Mouse (Mus musculus) MEL (cell line): ENCODE measurements at regions not wholly inside any gene's neighbourhood (a gene's known extent, or its start where the extent isn't known, plus 50 kb on each side); places are given as distances from the start of the nearest gene placed in this dataset.

Experiments used
- DNase-seq: peaks from one replicate; pipeline ENCODE4 v3.0.0; 2011; ENCODE audit warnings: low read depth, low spot score
- H3K27ac ChIP-seq: 2 replicates; pipeline ENCODE4 v1.5.1; 2012; ENCODE audit warnings: low read depth, mild to moderate bottlenecking, control low read depth, low read length, moderate library complexity; ENCODE audit not compliant: control insufficient read depth
- H3K27me3 ChIP-seq, 2 experiments: fragments of 150-350 bp in 1 of 2; sonication (generic) in 1 of 2; 2 replicates each; pipeline ENCODE4 v1.6.1; 2012; ENCODE audit warnings: low read length in 2 of 2, mild to moderate bottlenecking in 2 of 2, improper control_type of control experiment in 1 of 2, moderate library complexity in 1 of 2; ENCODE audit not compliant: insufficient read depth in 2 of 2, control insufficient read depth in 1 of 2
- H3K36me3 ChIP-seq, 2 experiments: 2 replicates each; pipeline ENCODE4 v1.6.1; 2012 to 2014; ENCODE audit warnings: low read length in 2 of 2, improper control_type of control experiment in 1 of 2, inconsistent platforms in 1 of 2, mild to moderate bottlenecking in 1 of 2; ENCODE audit not compliant: insufficient read depth in 2 of 2, control insufficient read depth in 1 of 2
- H3K4me1 ChIP-seq, 2 experiments: fragments of 150-350 bp in 1 of 2; sonication (generic) in 1 of 2; 2 replicates each; pipeline ENCODE4 v1.6.1; 2012; ENCODE audit warnings: low read length in 2 of 2, improper control_type of control experiment in 1 of 2, mild to moderate bottlenecking in 1 of 2; ENCODE audit not compliant: insufficient read depth in 2 of 2, control insufficient read depth in 1 of 2
- H3K4me3 ChIP-seq, 2 experiments: fragments of 150-350 bp in 1 of 2; sonication (generic) in 1 of 2; 2 replicates each; pipeline ENCODE4 v1.5.1; 2012; ENCODE audit warnings: low read depth in 2 of 2, low read length in 2 of 2, mild to moderate bottlenecking in 2 of 2, moderate library complexity in 2 of 2, control low read depth in 1 of 2, improper control_type of control experiment in 1 of 2; ENCODE audit not compliant: control insufficient read depth in 1 of 2, insufficient read depth in 1 of 2
- H3K79me2 ChIP-seq: 2 replicates; pipeline ENCODE4 v1.6.1; 2012; ENCODE audit warnings: mild to moderate bottlenecking, low read length, moderate library complexity; ENCODE audit not compliant: control insufficient read depth, poor library complexity, insufficient read depth
- H3K9ac ChIP-seq: 2 replicates; pipeline ENCODE4 v1.6.1; 2012; ENCODE audit warnings: low read depth, mild to moderate bottlenecking, control low read depth, low read length, moderate library complexity; ENCODE audit not compliant: control insufficient read depth, poor library complexity, severe bottlenecking
- H3K9me3 ChIP-seq: fragments of 150-350 bp; sonication (generic); replicated peaks from 2 replicates; pipeline ENCODE4 v1.6.1; 2012; ENCODE audit warnings: mild to moderate bottlenecking, low read length, improper control_type of control experiment, moderate library complexity; ENCODE audit not compliant: insufficient read depth
- CHD1 ChIP-seq: IDR thresholded peaks from 2 replicates; pipeline ENCODE4 v1.6.1; 2012; ENCODE audit warnings: low read depth, mild to moderate bottlenecking, inconsistent platforms, low read length, improper control_type of control experiment
- CTCF ChIP-seq, 3 experiments: IDR thresholded peaks in 2 of 3; conservative IDR thresholded peaks in 1 of 3; 2 replicates each; pipeline ENCODE4 v1.5.1; 2011 to 2012; ENCODE audit warnings: low read length in 3 of 3, low read depth in 2 of 3, mild to moderate bottlenecking in 2 of 3, improper control_type of control experiment in 1 of 3, inconsistent platforms in 1 of 3, mixed read lengths in 1 of 3, moderate library complexity in 1 of 3; ENCODE audit not compliant: control insufficient read depth in 1 of 3, insufficient read depth in 1 of 3, poor library complexity in 1 of 3, severe bottlenecking in 1 of 3
- E2F4 ChIP-seq: IDR thresholded peaks from 2 replicates; pipeline ENCODE4 v1.6.1; 2011; ENCODE audit warnings: low read depth, low read length, improper control_type of control experiment, borderline replicate concordance
- ELF1 ChIP-seq: IDR thresholded peaks from 2 replicates; pipeline ENCODE4 v1.6.1; 2014; ENCODE audit warnings: low read depth, mild to moderate bottlenecking, inconsistent platforms, low read length, improper control_type of control experiment, moderate library complexity
- ETS1 ChIP-seq: IDR thresholded peaks from 2 replicates; pipeline ENCODE4 v1.6.1; 2012; ENCODE audit warnings: low read depth, mild to moderate bottlenecking, inconsistent platforms, low read length, improper control_type of control experiment, moderate library complexity
- GABPA ChIP-seq: IDR thresholded peaks from 2 replicates; pipeline ENCODE4 v1.6.1; 2012; ENCODE audit warnings: low read depth, mild to moderate bottlenecking, inconsistent platforms, low read length, improper control_type of control experiment, moderate library complexity
- HCFC1 ChIP-seq: IDR thresholded peaks from 2 replicates; pipeline ENCODE4 v1.6.1; 2012; ENCODE audit warnings: low read depth, mild to moderate bottlenecking, inconsistent platforms, low read length, improper control_type of control experiment, moderate library complexity
- JUND ChIP-seq: IDR thresholded peaks from 2 replicates; pipeline ENCODE4 v1.6.1; 2011; ENCODE audit warnings: low read depth, mild to moderate bottlenecking, improper control_type of control experiment, low read length
- MAFK ChIP-seq: IDR thresholded peaks from 2 replicates; pipeline ENCODE4 v1.6.1; 2011; ENCODE audit warnings: low read depth, mild to moderate bottlenecking, low read length, improper control_type of control experiment, borderline replicate concordance
- MAX ChIP-seq: IDR thresholded peaks from 2 replicates; pipeline ENCODE4 v1.6.1; 2011; ENCODE audit warnings: low read length, improper control_type of control experiment
- MEF2A ChIP-seq: IDR thresholded peaks from 2 replicates; pipeline ENCODE4 v1.6.1; 2014; ENCODE audit warnings: low read depth, mild to moderate bottlenecking, inconsistent platforms, low read length, improper control_type of control experiment; ENCODE audit not compliant: poor library complexity, insufficient replicate concordance, severe bottlenecking; ENCODE audit errors: extremely low read depth
- MXI1 ChIP-seq: IDR thresholded peaks from 2 replicates; pipeline ENCODE4 v1.6.1; 2011; ENCODE audit warnings: mild to moderate bottlenecking, low read depth, low read length, improper control_type of control experiment
- MYB ChIP-seq: IDR thresholded peaks from 2 replicates; pipeline ENCODE4 v1.6.1; 2011; ENCODE audit warnings: mild to moderate bottlenecking, low read depth, low read length, improper control_type of control experiment
- NELFE ChIP-seq: IDR thresholded peaks from 2 replicates; pipeline ENCODE4 v1.6.1; 2011; ENCODE audit warnings: low read depth, low read length, improper control_type of control experiment
- NRF1 ChIP-seq: IDR thresholded peaks from 2 replicates; pipeline ENCODE4 v1.6.1; 2014; ENCODE audit warnings: low read depth, mild to moderate bottlenecking, inconsistent platforms, low read length, improper control_type of control experiment, moderate library complexity; ENCODE audit not compliant: poor library complexity, insufficient read depth, severe bottlenecking
- POLR2A ChIP-seq, 2 experiments: IDR thresholded peaks; 2 replicates each; pipeline ENCODE4 v1.6.1; 2011 to 2012; ENCODE audit warnings: low read length in 2 of 2, mild to moderate bottlenecking in 2 of 2, control low read depth in 1 of 2, improper control_type of control experiment in 1 of 2, low read depth in 1 of 2, moderate library complexity in 1 of 2; ENCODE audit not compliant: control insufficient read depth in 1 of 2, insufficient read depth in 1 of 2, poor library complexity in 1 of 2
- POLR2AphosphoS2 ChIP-seq: IDR thresholded peaks from 2 replicates; pipeline ENCODE4 v1.6.1; 2011; ENCODE audit warnings: low read length, improper control_type of control experiment
- SMC3 ChIP-seq: IDR thresholded peaks from 2 replicates; pipeline ENCODE4 v1.6.1; 2011; ENCODE audit warnings: low read depth, low read length, improper control_type of control experiment
- TBP ChIP-seq: IDR thresholded peaks from 2 replicates; pipeline ENCODE4 v1.8.0; 2011; ENCODE audit warnings: low read depth, low read length, improper control_type of control experiment

DNA sequence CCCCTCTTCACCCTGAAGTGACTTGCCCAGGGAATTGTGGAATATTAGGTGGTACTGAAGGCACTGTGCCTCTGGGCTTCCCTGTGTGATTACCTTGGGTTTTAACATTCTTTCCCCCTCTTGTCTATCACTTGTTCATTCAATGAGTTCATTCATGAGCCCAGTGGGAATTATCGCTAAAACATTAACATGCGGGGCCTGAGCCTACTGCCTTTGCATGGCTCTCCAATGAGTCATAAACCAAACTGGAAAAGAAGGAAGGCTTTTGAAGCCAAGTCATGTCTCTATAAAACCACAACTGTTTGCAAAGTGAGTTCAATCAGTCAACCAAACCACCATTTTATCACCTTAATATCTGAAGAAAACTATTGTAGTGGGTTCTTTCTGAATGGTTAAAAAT lies 173.8 kb downstream of the Moxd1 start:
- peaks cover 0 to 1% of the 10 kb centered on the region in 2 experiments; a peak in 1 of 4 replicates for H3K27me3 ChIP-seq

DNA sequence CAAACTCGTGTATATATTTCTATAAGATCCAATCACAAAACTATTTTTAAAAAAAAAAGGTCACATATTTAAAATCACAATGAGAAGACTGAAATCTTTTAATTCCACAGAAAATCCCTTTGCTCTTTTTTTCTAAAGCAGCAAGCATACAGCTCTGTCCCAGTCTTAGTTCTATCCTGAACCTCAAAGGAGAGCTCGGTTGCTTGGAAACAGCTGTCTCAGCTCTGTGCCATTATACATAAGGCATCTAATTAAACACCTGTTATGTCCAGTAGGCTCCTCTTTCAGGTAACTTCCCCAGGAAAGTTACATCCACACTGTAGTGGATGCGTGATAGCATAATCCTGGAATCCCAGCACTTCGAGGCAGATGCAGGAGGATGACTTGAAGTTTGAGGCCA lies 181.5 kb downstream of the Moxd1 start:
- no peaks in the 10 kb centered on the region for H3K4me1 ChIP-seq
- H3K27me3 ChIP-seq = no peaks in the 10 kb centered on the region; a peak in 1 of 4 replicates
- DNase-seq = no peak
- H3K36me3 ChIP-seq = no peaks in the 10 kb centered on the region
- no peak overlapping the region for H3K27ac ChIP-seq
- no peak overlapping the region for H3K4me3 ChIP-seq
- no peaks in the 10 kb centered on the region for H3K9me3 ChIP-seq
- TF ChIP-seq CHD1 = no peak
- no peak for TF ChIP-seq NELFE
- TF ChIP-seq GABPA = no peak
- TF ChIP-seq SMC3 = no peak
- TF ChIP-seq POLR2A (IDR thresholded peaks at IDR 0.05; ENCODE audit: control insufficient read depth in 1 of 2, insufficient read depth in 1 of 2, low read depth in 1 of 2, low read length in 2 of 2, poor library complexity in 1 of 2) = no peak
- no peak for TF ChIP-seq POLR2AphosphoS2
- TF ChIP-seq MAX = no peak
- no peak for TF ChIP-seq E2F4
- no peak for TF ChIP-seq MXI1
- no peak for TF ChIP-seq MYB
- TF ChIP-seq ETS1 = no peak
- no peaks in the 10 kb centered on the region for H3K79me2 ChIP-seq
- H3K9ac ChIP-seq = no peak overlapping the region

More for the DNA sequence above, 173.8 kb downstream of the Moxd1 start:
- Histone ChIP-seq H3K4me3 (no peak overlapping the region), H3K27ac (no peak overlapping the region), H3K9ac (no peak overlapping the region), H3K36me3 (no peaks in the 10 kb centered on the region), H3K9me3 (no peaks in the 10 kb centered on the region)
- TF ChIP-seq JUND (no peak), E2F4 (no peak), ELF1 (no peak), NRF1 (no peak), MEF2A (no peak)
- TF ChIP-seq, all 39 proteins: peak for 0
- Histone ChIP-seq H3K79me2 (no peaks in the 10 kb centered on the region), H3K4me1 (no peaks in the 10 kb centered on the region)
- no peak for DNase-seq

DNA sequence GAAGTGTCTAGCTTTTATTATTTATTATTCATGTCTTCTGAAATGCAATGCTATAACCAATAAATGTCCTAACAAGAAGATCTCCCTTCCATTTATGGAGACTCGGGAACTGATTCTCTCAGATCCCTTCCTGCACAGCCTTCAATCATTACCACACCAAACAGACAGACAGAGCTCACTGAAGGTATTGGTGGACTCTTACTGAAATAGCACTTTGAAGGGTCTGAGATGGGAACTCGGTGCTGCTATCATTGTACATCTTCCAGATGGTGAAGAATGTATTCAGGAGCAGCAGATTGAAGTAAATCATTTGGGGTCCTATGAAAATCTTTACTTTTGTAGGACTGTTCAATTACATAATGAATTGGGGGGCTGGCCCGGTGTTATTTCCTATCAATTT lies 183.6 kb downstream of the Moxd1 start:
- no peak for DNase-seq
- Histone ChIP-seq H3K79me2 (no peaks in the 10 kb centered on the region), H3K9ac (no peak overlapping the region), H3K4me1 (no peaks in the 10 kb centered on the region), H3K27me3 (no peaks in the 10 kb centered on the region; a peak in 2 of 4 replicates), H3K4me3 (no peak overlapping the region), H3K36me3 (no peaks in the 10 kb centered on the region), H3K9me3 (no peaks in the 10 kb centered on the region), H3K27ac (no peak overlapping the region)
- TF ChIP-seq HCFC1 (no peak), CHD1 (no peak), TBP (no peak), MAFK (no peak), CTCF (IDR thresholded peaks at IDR 0.05 in 2 of 3, conservative IDR thresholded peaks at IDR 0.05 in 1 of 3; ENCODE audit: control insufficient read depth in 1 of 3, insufficient read depth in 1 of 3, low read depth in 2 of 3, low read length in 3 of 3, poor library complexity in 1 of 3, severe bottlenecking in 1 of 3) (no peak)
